Mouse (Mus musculus): ENCODE results near the gene Pnpla6. TPM values are rescaled to one million over a fixed set of nuclear protein-coding genes. Genes with fewer than 3 reads are reported as not detected.

Gene Pnpla6
- 18.1 and 19.0 TPM in 2 replicates for polyA plus RNA-seq (2015; fragmentation: Nextera tagmentation; extraction: Ambion mirVana)

DNA sequence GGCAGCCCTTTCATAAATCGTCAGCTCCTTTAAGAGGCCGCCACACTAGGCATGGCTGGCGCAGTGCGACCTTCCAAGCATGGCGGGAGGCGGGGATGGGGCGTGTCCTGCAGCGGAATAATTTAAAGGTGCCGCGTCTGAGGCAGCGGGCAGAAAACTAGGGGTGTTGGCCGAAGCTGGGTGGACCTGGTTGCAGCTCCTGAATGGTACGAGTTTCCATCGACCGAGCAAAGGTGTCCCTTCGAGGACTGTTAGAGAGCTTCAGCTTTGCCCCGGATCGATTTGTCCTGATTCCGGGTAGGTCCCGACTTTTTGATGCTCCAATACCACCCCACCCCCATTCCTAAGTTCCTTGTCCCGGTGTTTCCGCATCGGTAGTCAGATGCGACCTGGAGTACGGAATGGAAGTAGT, at the start of gene Pnpla6:
Gene Pnpla6 (plus strand): TSS at position 125 of the 412 bp plus-strand sequence.
- DNase-seq (ENCODE audit: low spot score) (peak; percentile 90), ATAC-seq (peak; percentile 78)
- WGBS, result under 1% methylated on average over 23 of the region's 25 CpGs
- Histone ChIP-seq H3K27me3 (replicated peaks; ENCODE audit: insufficient read depth, low read length) (no peaks in the 10 kb centered on the region), H3K9ac (replicated peaks; ENCODE audit: low read depth) (peak within 1 kb of the TSS; percentile 55), H3K27ac (ENCODE audit: low read length) (peak within 1 kb of the TSS; percentile 70), H3K9me3 (ENCODE audit: low read length) (no peaks in the 10 kb centered on the region), H3K4me2 (replicated peaks; ENCODE audit: low read depth, low read length) (peak within 1 kb of the TSS; percentile 81), H3K4me3 (ENCODE audit: low read depth, low read length) (peak within 1 kb of the TSS; percentile 69), H3K4me1 (ENCODE audit: insufficient read depth, low read depth, low read length) (no peaks in the 10 kb centered on the region; the same call in 1 of the 2 replicates), H3K36me3 (ENCODE audit: insufficient read depth, low read length) (no peaks in the 10 kb centered on the region; the same call in 1 of the 2 replicates)
- TF ChIP-seq CTCF (IDR thresholded peaks at IDR 0.05) (no peak), EP300 (IDR thresholded peaks at IDR 0.05) (0 out of 2 replicates have a peak, but pooled peaks have one; percentile 31)

GRCm38 (mm10) chr8:3467006-3467885, 47.9 kb upstream of the Pnpla6 start, which contains the start of gene Pex11g:
Gene Pex11g (minus strand): TSS chr8:3467680.
- DNase-seq (ENCODE audit: low spot score) (peak; percentile 98), ATAC-seq (peak; percentile 98)
- WGBS, result 2% methylated on average over 32 of the region's 32 CpGs
- Histone ChIP-seq H3K27ac (ENCODE audit: low read length) (peak within 1 kb of the TSS; percentile 73), H3K9me3 (ENCODE audit: low read length) (no peaks in the 10 kb centered on the region), H3K4me2 (replicated peaks; ENCODE audit: low read depth, low read length) (peak within 1 kb of the TSS; percentile 70), H3K27me3 (replicated peaks; ENCODE audit: insufficient read depth, low read length) (no peaks in the 10 kb centered on the region), H3K9ac (replicated peaks; ENCODE audit: low read depth) (peak within 1 kb of the TSS; percentile 48), H3K36me3 (ENCODE audit: insufficient read depth, low read length) (no peaks in the 10 kb centered on the region), H3K4me3 (ENCODE audit: low read depth, low read length) (peak within 1 kb of the TSS; percentile 51), H3K4me1 (ENCODE audit: insufficient read depth, low read depth, low read length) (peaks cover 6% of the 10 kb centered on the region; the same call in 1 of the 2 replicates)
- TF ChIP-seq EP300 (IDR thresholded peaks at IDR 0.05) (no peak), CTCF (IDR thresholded peaks at IDR 0.05) (no peak)

DNA sequence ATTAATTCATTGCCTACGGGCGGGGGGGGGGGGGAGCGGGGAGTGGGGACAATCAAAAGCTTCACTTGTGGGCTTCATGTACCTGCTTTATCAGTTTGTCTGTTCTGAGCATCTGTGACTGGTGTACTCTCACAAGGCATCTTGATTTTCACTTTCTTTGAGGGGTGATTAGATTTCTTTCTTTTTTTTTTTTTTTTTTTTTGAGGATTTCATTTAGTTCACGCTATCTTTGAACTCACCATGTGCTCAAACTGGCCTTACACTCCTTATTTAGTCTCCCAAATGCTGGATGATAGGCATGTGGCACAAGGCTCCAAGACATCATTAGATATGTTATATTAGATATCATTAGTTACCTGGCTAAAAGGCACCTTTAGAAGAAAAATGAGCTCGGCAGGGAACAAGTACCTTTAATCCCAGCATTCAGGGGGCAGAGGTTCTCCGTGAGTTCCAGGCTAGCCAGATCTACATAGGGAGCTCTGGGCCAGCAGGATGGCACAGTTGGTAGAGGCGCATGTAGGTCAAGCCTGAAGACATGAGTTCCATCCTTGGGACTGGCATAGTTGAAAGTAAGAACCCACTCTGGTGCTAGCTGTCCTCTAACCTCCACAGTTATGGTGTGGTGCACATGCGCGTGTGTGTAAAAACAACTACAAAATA, 47.2 kb upstream of the Pnpla6 start:
- peak overlapping the region; percentile 73; the same call in 1 of the 2 replicates for H3K27ac ChIP-seq (ENCODE audit: low read length)
- H3K4me2 ChIP-seq (replicated peaks; ENCODE audit: low read depth, low read length), result peak overlapping the region; percentile 70
- DNase-seq (ENCODE audit: low spot score), result no peak
- TF ChIP-seq EP300 (IDR thresholded peaks at IDR 0.05) (no peak), CTCF (IDR thresholded peaks at IDR 0.05) (no peak)
- H3K4me1 ChIP-seq (ENCODE audit: insufficient read depth, low read depth, low read length), result peaks cover 6% of the 10 kb centered on the region; the same call in 1 of the 2 replicates
- H3K9ac ChIP-seq (replicated peaks; ENCODE audit: low read depth), result peak overlapping the region; percentile 48; the same call in 1 of the 2 replicates
- H3K4me3 ChIP-seq (ENCODE audit: low read depth, low read length), result peak overlapping the region; percentile 51
- no peaks in the 10 kb centered on the region for H3K36me3 ChIP-seq (ENCODE audit: insufficient read depth, low read length)
- H3K27me3 ChIP-seq (replicated peaks; ENCODE audit: insufficient read depth, low read length), result no peaks in the 10 kb centered on the region
- no peaks in the 10 kb centered on the region for H3K9me3 ChIP-seq (ENCODE audit: low read length)
- WGBS, result 52% methylated on average over 9 of the region's 9 CpGs
- no peak for ATAC-seq

DNA sequence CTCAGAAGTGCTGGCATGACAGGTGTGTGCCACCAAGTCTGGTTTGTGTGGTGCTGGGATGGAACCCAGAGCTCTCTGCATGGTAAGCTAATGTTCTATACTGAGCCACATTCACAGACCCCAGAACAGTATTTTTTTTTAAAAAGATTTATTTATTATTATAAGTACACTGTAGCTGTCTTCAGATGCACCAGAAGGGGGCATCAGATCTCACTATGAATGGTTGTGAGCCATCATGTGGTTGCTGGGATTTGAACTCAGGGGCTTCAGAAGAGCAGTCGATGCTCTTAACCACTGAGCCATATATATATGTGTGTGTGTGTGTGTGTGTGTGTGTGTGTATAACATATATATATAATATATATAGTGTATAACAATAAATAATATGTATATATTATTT, 46.3 kb upstream of the Pnpla6 start:
- ATAC-seq, result no peak

GRCm38 (mm10) chr8:3470562-3470961, 44.6 kb upstream of the Pnpla6 start, which contains the start of gene Tex45:
Gene Tex45 (plus strand): TSS chr8:3470862.
- H3K27ac ChIP-seq (ENCODE audit: low read length), result no peak within 1 kb of the TSS
- H3K27me3 ChIP-seq (replicated peaks; ENCODE audit: insufficient read depth, low read length), result no peaks in the 10 kb centered on the region
- peaks cover 6% of the 10 kb centered on the region; the same call in 1 of the 2 replicates for H3K4me1 ChIP-seq (ENCODE audit: insufficient read depth, low read depth, low read length)
- no peak within 1 kb of the TSS for H3K4me3 ChIP-seq (ENCODE audit: low read depth, low read length)
- no peak for ATAC-seq
- H3K9ac ChIP-seq (replicated peaks; ENCODE audit: low read depth), result no peak within 1 kb of the TSS
- DNase-seq (ENCODE audit: low spot score), result no peak
- no peak within 1 kb of the TSS for H3K4me2 ChIP-seq (replicated peaks; ENCODE audit: low read depth, low read length)
- H3K9me3 ChIP-seq (ENCODE audit: low read length), result no peaks in the 10 kb centered on the region
- H3K36me3 ChIP-seq (ENCODE audit: insufficient read depth, low read length), result no peaks in the 10 kb centered on the region
- TF ChIP-seq EP300 (IDR thresholded peaks at IDR 0.05) (no peak), CTCF (IDR thresholded peaks at IDR 0.05) (no peak)

More for the DNA sequence above, 46.3 kb upstream of the Pnpla6 start:
- H3K4me1 ChIP-seq (ENCODE audit: insufficient read depth, low read depth, low read length), result peaks cover 6% of the 10 kb centered on the region; the same call in 1 of the 2 replicates
- WGBS, result 96% methylated on average over 1 of the region's 1 CpGs
- no peak overlapping the region for H3K27ac ChIP-seq (ENCODE audit: low read length)
- H3K9ac ChIP-seq (replicated peaks; ENCODE audit: low read depth), result no peak overlapping the region
- no peak for TF ChIP-seq EP300 (IDR thresholded peaks at IDR 0.05)
- peak; percentile 34 for TF ChIP-seq CTCF (IDR thresholded peaks at IDR 0.05)
- H3K4me2 ChIP-seq (replicated peaks; ENCODE audit: low read depth, low read length), result no peak overlapping the region
- H3K4me3 ChIP-seq (ENCODE audit: low read depth, low read length), result no peak overlapping the region
- no peak for DNase-seq (ENCODE audit: low spot score)
- H3K27me3 ChIP-seq (replicated peaks; ENCODE audit: insufficient read depth, low read length), result no peaks in the 10 kb centered on the region
- no peaks in the 10 kb centered on the region for H3K9me3 ChIP-seq (ENCODE audit: low read length)
- no peaks in the 10 kb centered on the region for H3K36me3 ChIP-seq (ENCODE audit: insufficient read depth, low read length)

Data from lung, postnatal 0 days (tissue).